Mouse (Mus musculus) stomach, embryonic 16.5 days (tissue): ENCODE measurements around the gene Serp2. TPM values are rescaled to one million over a fixed set of nuclear protein-coding genes. Genes with fewer than 3 reads are reported as not detected.
"Not testable (repeated sequence)": the region's sequence is repeated elsewhere in the genome, so short reads cannot be mapped to it uniquely, and the experiment has no call there.

Source experiments
- ATAC-seq: fragments of 200-750 bp; cut with Nextera tagmentation; 2 replicates; pipeline ENCODE4 v1.8.0; 2017; ENCODE audit warnings: moderate number of reproducible peaks, moderate TSS enrichment; ENCODE audit not compliant: insufficient read depth, low FRiP score
- H3K27ac ChIP-seq: fragments of 300-500 bp; sonication (generic); 2 replicates; pipeline ENCODE4 v1.5.1; 2014; ENCODE audit warnings: low read length
- H3K27me3 ChIP-seq: fragments of 300-500 bp; sonication (generic); 2 replicates; pipeline ENCODE4 v1.6.1; 2014; ENCODE audit warnings: low read length, control low read depth, mixed read lengths; ENCODE audit not compliant: control insufficient read depth, insufficient read depth
- H3K36me3 ChIP-seq: fragments of 300-500 bp; sonication (generic); 2 replicates; pipeline ENCODE4 v1.6.1; 2014; ENCODE audit warnings: low read length; ENCODE audit not compliant: control insufficient read depth, insufficient read depth
- H3K4me1 ChIP-seq: fragments of 300-500 bp; sonication (generic); 2 replicates; pipeline ENCODE4 v1.6.1; 2014; ENCODE audit warnings: low read length, control low read depth, mixed read lengths; ENCODE audit not compliant: control insufficient read depth, insufficient read depth
- H3K4me2 ChIP-seq: fragments of 300-500 bp; sonication (generic); 2 replicates; pipeline ENCODE4 v1.6.1; 2014; ENCODE audit warnings: low read depth, low read length, mixed read lengths
- H3K4me3 ChIP-seq: fragments of 300-500 bp; sonication (generic); replicated peaks from 2 replicates; pipeline ENCODE4 v1.5.1; 2014; ENCODE audit warnings: mild to moderate bottlenecking, low read length
- H3K9ac ChIP-seq: fragments of 300-500 bp; sonication (generic); 2 replicates; pipeline ENCODE4 v1.6.1; 2014; ENCODE audit warnings: low read length
- H3K9me3 ChIP-seq: fragments of 300-500 bp; sonication (generic); replicated peaks from 2 replicates; pipeline ENCODE4 v1.6.1; 2016; ENCODE audit warnings: low read length, control low read depth; ENCODE audit not compliant: control insufficient read depth
- WGBS: fragments of 180-500 bp; shearing (Covaris S2); extraction: QIAGEN DNeasy Blood & Tissue Kit; methylation state at CpG from one replicate; pipeline ENCODE4 v1.1.7; 2014; 5-methylcytosine and 5-hydroxymethylcytosine counted together
- polyA plus RNA-seq: library from polyadenylated mRNA; unstranded; fragments of >200 nt; fragmentation: Nextera tagmentation; extraction: Ambion mirVana; gene quantifications from 2 replicates; pipeline ENCODE4 v1.2.1, GENCODE M21; 2015

Gene Serp2
- polyA plus RNA-seq, 1 experiment from 2014 or later, result 8.8 TPM

GRCm38 (mm10) chr14:76559208-76559607 is 2.5 kb upstream of the Serp2 start:
- H3K9me3 ChIP-seq, result no peaks in the 10 kb centered on the region
- WGBS, result 93% methylated on average over 2 of the region's 2 CpGs
- no peak overlapping the region for H3K9ac ChIP-seq
- H3K36me3 ChIP-seq, result no peaks in the 10 kb centered on the region
- ATAC-seq, result no peak
- no peak overlapping the region for H3K4me3 ChIP-seq
- H3K27me3 ChIP-seq, result no peaks in the 10 kb centered on the region
- peaks cover 17% of the 10 kb centered on the region for H3K4me1 ChIP-seq
- no peak overlapping the region for H3K4me2 ChIP-seq
- no peak overlapping the region for H3K27ac ChIP-seq

GRCm38 (mm10) chr14:76558171-76558570 is 1.5 kb upstream of the Serp2 start:
- not testable (repeated sequence) for H3K36me3 ChIP-seq, H3K9ac ChIP-seq, H3K27me3 ChIP-seq, H3K4me2 ChIP-seq, H3K4me3 ChIP-seq, ATAC-seq, H3K27ac ChIP-seq, H3K9me3 ChIP-seq
- H3K4me1 ChIP-seq, result peaks cover 17% of the 10 kb centered on the region
- 51% methylated on average over 8 of the region's 8 CpGs for whole genome bisulfite sequencing

GRCm38 (mm10) chr14:76556031-76556851 is 448 bp downstream of the Serp2 start:
- ATAC-seq, result peak; percentile 81
- Histone ChIP-seq H3K36me3 (no peaks in the 10 kb centered on the region), H3K27me3 (no peaks in the 10 kb centered on the region), H3K4me1 (peaks cover 17% of the 10 kb centered on the region), H3K4me3 (peak overlapping the region; percentile 67), H3K9me3 (no peaks in the 10 kb centered on the region), H3K27ac (peak overlapping the region; percentile 79), H3K4me2 (peak overlapping the region; percentile 98), H3K9ac (peak overlapping the region; percentile 85)
- WGBS, result 1% methylated on average over 67 of the region's 67 CpGs

GRCm38 (mm10) chr14:76555263-76556030 is 1.2 kb downstream of the Serp2 start:
- Histone ChIP-seq H3K36me3 (no peaks in the 10 kb centered on the region), H3K4me2 (peak overlapping the region; percentile 98), H3K27ac (peak overlapping the region; percentile 79), H3K4me1 (peaks cover 13% of the 10 kb centered on the region), H3K27me3 (no peaks in the 10 kb centered on the region), H3K9ac (peak overlapping the region; percentile 85), H3K9me3 (no peaks in the 10 kb centered on the region), H3K4me3 (peak overlapping the region; percentile 67)
- no peak for ATAC-seq
- WGBS, result 44% methylated on average over 18 of the region's 18 CpGs

GRCm38 (mm10) chr14:76544136-76544535 is 12.6 kb downstream of the Serp2 start:
- no peak overlapping the region for H3K4me3 ChIP-seq
- no peaks in the 10 kb centered on the region for H3K36me3 ChIP-seq
- H3K27me3 ChIP-seq, result no peaks in the 10 kb centered on the region
- no peaks in the 10 kb centered on the region for H3K4me1 ChIP-seq
- no peak overlapping the region for H3K9ac ChIP-seq
- H3K9me3 ChIP-seq, result no peaks in the 10 kb centered on the region
- no peak overlapping the region for H3K4me2 ChIP-seq
- no peak overlapping the region for H3K27ac ChIP-seq
- 72% methylated on average over 6 of the region's 6 CpGs for WGBS
- no peak for ATAC-seq

- whole genome bisulfite sequencing, result 57% methylated on average over 2 of the region's 2 CpGs
- ATAC-seq, result no peak
Observed at GRCm38 (mm10) chr14:76541341-76541740, 15.3 kb downstream of the Serp2 start.

GRCm38 (mm10) chr14:76540005-76540670 is 16.6 kb downstream of the Serp2 start:
- Histone ChIP-seq H3K36me3 (no peaks in the 10 kb centered on the region), H3K4me1 (peaks cover 5% of the 10 kb centered on the region; the same call in 1 of the 2 replicates), H3K27me3 (no peaks in the 10 kb centered on the region), H3K4me2 (no peak overlapping the region), H3K9ac (no peak overlapping the region), H3K27ac (no peak overlapping the region), H3K9me3 (no peaks in the 10 kb centered on the region), H3K4me3 (no peak overlapping the region)
- WGBS, result 95% methylated on average over 5 of the region's 5 CpGs
- no peak for ATAC-seq

More at GRCm38 (mm10) chr14:76541341-76541740, 15.3 kb downstream of the Serp2 start:
- Histone ChIP-seq H3K4me3 (no peak overlapping the region), H3K4me1 (peaks cover 5% of the 10 kb centered on the region; the same call in 1 of the 2 replicates), H3K9me3 (no peaks in the 10 kb centered on the region), H3K36me3 (no peaks in the 10 kb centered on the region), H3K27ac (no peak overlapping the region), H3K27me3 (no peaks in the 10 kb centered on the region), H3K9ac (no peak overlapping the region), H3K4me2 (no peak overlapping the region)

GRCm38 (mm10) chr14:76536921-76537320 is 19.8 kb downstream of the Serp2 start:
- H3K27ac ChIP-seq, result no peak overlapping the region
- WGBS, result 22% methylated on average over 6 of the region's 6 CpGs
- H3K4me2 ChIP-seq, result no peak overlapping the region
- H3K9ac ChIP-seq, result no peak overlapping the region
- no peak for ATAC-seq
- H3K4me1 ChIP-seq, result peaks cover 18% of the 10 kb centered on the region
- H3K27me3 ChIP-seq, result no peaks in the 10 kb centered on the region
- H3K4me3 ChIP-seq, result no peak overlapping the region
- no peaks in the 10 kb centered on the region for H3K9me3 ChIP-seq
- H3K36me3 ChIP-seq, result no peaks in the 10 kb centered on the region
